9 mouse cellular contexts compared by ENCODE assay signal in genomic region chr7:118929601-118930311, GRCm38 (mm10).
DNase-seq lines count a peak whose midpoint lies in the region; ATAC-seq lines count a peak whose summit lies in the region.
"Had no signal": no experiment of that assay in that cellular context is flagged by ENCODE, and none has a peak within 500 bp of the region (broad histone marks: within the 10 kb centered on the region; RNA-seq: fewer than 3 reads in every experiment).

No protein-coding gene starts in this region.

- H3K9ac ChIP-seq in intestine, embryonic 15.5 days: no peak overlapping the region
- H3K9ac ChIP-seq in hindbrain, embryonic 16.5 days (ENCODE audit: low read depth, low read length): no peak overlapping the region
- H3K9ac ChIP-seq: limb, embryonic 12.5 days had no signal

- H3K27ac ChIP-seq in intestine, embryonic 15.5 days: peak overlapping the region; percentile 36; the same call in 1 of the 2 replicates
- H3K27ac ChIP-seq in hindbrain, embryonic 16.5 days (ENCODE audit: low read depth, low read length): no peak overlapping the region
- H3K27ac ChIP-seq: limb, embryonic 12.5 days had no signal

- peak; percentile 91 for ATAC-seq in intestine, embryonic 15.5 days
- ATAC-seq in hindbrain, embryonic 16.5 days: no peak

- no peaks in the 10 kb centered on the region for H3K9me3 ChIP-seq in intestine, embryonic 15.5 days
- H3K9me3 ChIP-seq in hindbrain, embryonic 16.5 days (ENCODE audit: control insufficient read depth, low read length): no peaks in the 10 kb centered on the region
- H3K9me3 ChIP-seq: limb, embryonic 12.5 days had no signal

- no peaks in the 10 kb centered on the region for H3K27me3 ChIP-seq in intestine, embryonic 15.5 days (replicated peaks)
- H3K27me3 ChIP-seq in hindbrain, embryonic 16.5 days (replicated peaks; ENCODE audit: control insufficient read depth, insufficient read depth, low read length): no peaks in the 10 kb centered on the region
- H3K27me3 ChIP-seq: limb, embryonic 12.5 days had no signal

- peaks cover 6% of the 10 kb centered on the region; the same call in 1 of the 2 replicates for H3K4me1 ChIP-seq in intestine, embryonic 15.5 days (replicated peaks)
- H3K4me1 ChIP-seq in hindbrain, embryonic 16.5 days (ENCODE audit: control insufficient read depth, insufficient read depth, low read depth, low read length): no peaks in the 10 kb centered on the region
- H3K4me1 ChIP-seq: limb, embryonic 12.5 days had no signal

- WGBS in intestine, embryonic 15.5 days: 16% methylated on average over 16 of the region's 16 CpGs
- WGBS in hindbrain, embryonic 16.5 days: 40% methylated on average over 16 of the region's 16 CpGs

- peak; percentile 34 to 63 for DNase-seq in layer of hippocampus, adult 18-20 months (ENCODE audit: low spot score in 2 of 2)
- no peak for DNase-seq in layer of hippocampus, postnatal 25 days (ENCODE audit: extremely low spot score in 1 of 2, low spot score in 1 of 2)
- peak; percentile 84 for DNase-seq in adrenal gland, adult 2 months
- peak; percentile 91 for DNase-seq in fibroblast of lung, adult 2 months (ENCODE audit: low read depth)
- DNase-seq in lung, postnatal 25 days (ENCODE audit: low spot score): peak; percentile 72
- DNase-seq in spleen, postnatal 4 days (ENCODE audit: low spot score in 2 of 2): no peak

- H3K4me3 ChIP-seq in intestine, embryonic 15.5 days (replicated peaks): no peak overlapping the region
- H3K4me3 ChIP-seq in hindbrain, embryonic 16.5 days (ENCODE audit: low read length): no peak overlapping the region
- H3K4me3 ChIP-seq: limb, embryonic 12.5 days had no signal

- H3K36me3 ChIP-seq in intestine, embryonic 15.5 days: no peaks in the 10 kb centered on the region
- no peaks in the 10 kb centered on the region for H3K36me3 ChIP-seq in hindbrain, embryonic 16.5 days (ENCODE audit: control insufficient read depth, insufficient read depth, low read length)
- H3K36me3 ChIP-seq: limb, embryonic 12.5 days had no signal

- peak overlapping the region; percentile 34; the same call in 1 of the 2 replicates for H3K4me2 ChIP-seq in intestine, embryonic 15.5 days (replicated peaks)
- H3K4me2 ChIP-seq in hindbrain, embryonic 16.5 days (ENCODE audit: low read length): no peak overlapping the region
- H3K4me2 ChIP-seq: limb, embryonic 12.5 days had no signal

Comparison
In these comparisons a context has a peak if more than half of its experiments do, and no peak if none do; other contexts are left out.
1. DNase-seq: peak in layer of hippocampus, adult 18-20 months (2 of 2), adrenal gland, adult 2 months (single experiment), fibroblast of lung, adult 2 months (single experiment) and lung, postnatal 25 days (single experiment); none in layer of hippocampus, postnatal 25 days (0 of 2) and spleen, postnatal 4 days (0 of 2).